Mouse (Mus musculus) neural tube, embryonic 13.5 days (tissue): ENCODE data around the gene Etnk2. TPM values are rescaled to one million over a fixed set of nuclear protein-coding genes. Genes with fewer than 3 reads are reported as not detected.

ENCODE experiments used
- ATAC-seq: fragments of 200-750 bp; cut with Nextera tagmentation; 2 replicates; pipeline ENCODE4 v1.8.0; 2017; ENCODE audit warnings: low read depth, mild to moderate bottlenecking, moderate TSS enrichment, moderate library complexity
- H3K27ac ChIP-seq: fragments of 300-500 bp; sonication (generic); replicated peaks from 2 replicates; pipeline ENCODE4 v1.5.1; 2015; ENCODE audit warnings: moderate library complexity, mild to moderate bottlenecking, inconsistent platforms
- H3K27me3 ChIP-seq: fragments of 300-500 bp; sonication (generic); 2 replicates; pipeline ENCODE4 v1.6.1; 2015; ENCODE audit warnings: mild to moderate bottlenecking, inconsistent platforms
- H3K36me3 ChIP-seq: fragments of 300-500 bp; sonication (generic); 2 replicates; pipeline ENCODE4 v1.6.1; 2015; ENCODE audit warnings: mild to moderate bottlenecking, inconsistent platforms
- H3K4me1 ChIP-seq: fragments of 300-500 bp; sonication (generic); replicated peaks from 2 replicates; pipeline ENCODE4 v1.6.1; 2015; ENCODE audit warnings: inconsistent platforms
- H3K4me2 ChIP-seq: fragments of 300-500 bp; sonication (generic); 2 replicates; pipeline ENCODE4 v1.6.1; 2015; ENCODE audit warnings: inconsistent platforms, mild to moderate bottlenecking, moderate library complexity
- H3K4me3 ChIP-seq: fragments of 300-500 bp; sonication (generic); 2 replicates; pipeline ENCODE4 v1.5.1; 2015; ENCODE audit warnings: mild to moderate bottlenecking, inconsistent platforms
- H3K9ac ChIP-seq: fragments of 300-500 bp; sonication (generic); 2 replicates; pipeline ENCODE4 v1.6.1; 2015; ENCODE audit warnings: moderate library complexity, mild to moderate bottlenecking, inconsistent platforms
- H3K9me3 ChIP-seq: fragments of 300-500 bp; sonication (generic); 2 replicates; pipeline ENCODE4 v1.6.1; 2016; ENCODE audit warnings: inconsistent platforms
- WGBS: fragments of 180-500 bp; shearing (Covaris S2); methylation state at CpG from one replicate; pipeline ENCODE4 v1.1.7; 2015; 5-methylcytosine and 5-hydroxymethylcytosine counted together
- polyA plus RNA-seq: library from polyadenylated mRNA; unstranded; fragments of >200 nt; fragmentation: Nextera tagmentation; extraction: Ambion mirVana; gene quantifications from 2 replicates; pipeline ENCODE4 v1.2.1, GENCODE M21; 2015

The Etnk2 gene
- polyA plus RNA-seq: 10.1 and 10.2 TPM in 2 replicates

GRCm38 (mm10) chr1:133363276-133364021 lies at the start of gene Etnk2:
Etnk2 (plus strand) TSS chr1:133363572.
- WGBS: under 1% methylated on average over 52 of the region's 52 CpGs
- H3K4me1 ChIP-seq: peaks cover 25% of the 10 kb centered on the region
- H3K36me3 ChIP-seq: no peaks in the 10 kb centered on the region
- H3K27ac ChIP-seq: peak within 1 kb of the TSS; percentile 3; the same call in 1 of the 2 replicates
- peaks cover 33% of the 10 kb centered on the region for H3K27me3 ChIP-seq
- peak within 1 kb of the TSS; percentile 87 for H3K4me2 ChIP-seq
- H3K4me3 ChIP-seq: peak within 1 kb of the TSS; percentile 60
- H3K9me3 ChIP-seq: no peaks in the 10 kb centered on the region
- peak within 1 kb of the TSS; percentile 73 for H3K9ac ChIP-seq
- ATAC-seq: peak; percentile 70

GRCm38 (mm10) chr1:133314364-133314763 lies 49.0 kb upstream of the Etnk2 start:
- no peaks in the 10 kb centered on the region for H3K27me3 ChIP-seq
- H3K4me3 ChIP-seq: no peak overlapping the region
- no peak overlapping the region for H3K4me2 ChIP-seq
- no peak for ATAC-seq
- no peak overlapping the region for H3K9ac ChIP-seq
- H3K27ac ChIP-seq: no peak overlapping the region
- H3K4me1 ChIP-seq: peaks cover 17% of the 10 kb centered on the region
- H3K36me3 ChIP-seq: no peaks in the 10 kb centered on the region
- H3K9me3 ChIP-seq: no peaks in the 10 kb centered on the region
- 24% methylated on average over 8 of the region's 8 CpGs for WGBS

GRCm38 (mm10) chr1:133315775-133316174 lies 47.6 kb upstream of the Etnk2 start:
- Histone ChIP-seq H3K9ac (no peak overlapping the region), H3K36me3 (no peaks in the 10 kb centered on the region), H3K4me2 (no peak overlapping the region), H3K27me3 (no peaks in the 10 kb centered on the region), H3K4me1 (peaks cover 17% of the 10 kb centered on the region), H3K4me3 (no peak overlapping the region), H3K27ac (no peak overlapping the region), H3K9me3 (no peaks in the 10 kb centered on the region)
- no peak for ATAC-seq
- 86% methylated on average over 6 of the region's 6 CpGs for WGBS

- no peaks in the 10 kb centered on the region for H3K36me3 ChIP-seq
- H3K4me1 ChIP-seq: peaks cover 20% of the 10 kb centered on the region
- no peak overlapping the region for H3K9ac ChIP-seq
- H3K4me2 ChIP-seq: no peak overlapping the region
- no peak for ATAC-seq
- H3K9me3 ChIP-seq: no peaks in the 10 kb centered on the region
- no peak overlapping the region for H3K4me3 ChIP-seq
- no peaks in the 10 kb centered on the region for H3K27me3 ChIP-seq
- no peak overlapping the region for H3K27ac ChIP-seq
- WGBS: 81% methylated on average over 4 of the region's 4 CpGs
Observed at GRCm38 (mm10) chr1:133316577-133316976, 46.8 kb upstream of the Etnk2 start.

- no peak for ATAC-seq
- Histone ChIP-seq H3K36me3 (no peaks in the 10 kb centered on the region), H3K27ac (no peak overlapping the region), H3K4me3 (no peak overlapping the region), H3K4me2 (no peak overlapping the region), H3K27me3 (no peaks in the 10 kb centered on the region), H3K4me1 (peaks cover 15% of the 10 kb centered on the region), H3K9me3 (no peaks in the 10 kb centered on the region), H3K9ac (no peak overlapping the region)
- WGBS: 82% methylated on average over 1 of the region's 1 CpGs
Observed at GRCm38 (mm10) chr1:133317149-133317548, 46.2 kb upstream of the Etnk2 start.

GRCm38 (mm10) chr1:133321267-133321925 lies 42.0 kb upstream of the Etnk2 start, which contains the start of gene Kiss1:
Kiss1 (plus strand) TSS chr1:133321875.
- H3K9me3 ChIP-seq: no peaks in the 10 kb centered on the region
- peaks cover 8% of the 10 kb centered on the region; the same call in 1 of the 2 replicates for H3K4me1 ChIP-seq
- H3K4me2 ChIP-seq: no peak within 1 kb of the TSS
- WGBS: 81% methylated on average over 13 of the region's 13 CpGs
- no peak for ATAC-seq
- H3K27ac ChIP-seq: no peak within 1 kb of the TSS
- H3K4me3 ChIP-seq: no peak within 1 kb of the TSS
- no peaks in the 10 kb centered on the region for H3K36me3 ChIP-seq
- no peaks in the 10 kb centered on the region for H3K27me3 ChIP-seq
- no peak within 1 kb of the TSS for H3K9ac ChIP-seq

- no peak overlapping the region for H3K4me3 ChIP-seq
- H3K9ac ChIP-seq: no peak overlapping the region
- no peak overlapping the region for H3K27ac ChIP-seq
- no peaks in the 10 kb centered on the region for H3K36me3 ChIP-seq
- H3K27me3 ChIP-seq: peaks cover 6% of the 10 kb centered on the region
- H3K9me3 ChIP-seq: no peaks in the 10 kb centered on the region
- no peak for ATAC-seq
- 39% methylated on average over 5 of the region's 5 CpGs for WGBS
- peaks cover 9% of the 10 kb centered on the region; the same call in 1 of the 2 replicates for H3K4me1 ChIP-seq
- no peak overlapping the region for H3K4me2 ChIP-seq
Observed at GRCm38 (mm10) chr1:133323333-133323732, 40.0 kb upstream of the Etnk2 start.

GRCm38 (mm10) chr1:133325951-133326350 lies 37.4 kb upstream of the Etnk2 start:
- peaks cover 26% of the 10 kb centered on the region for H3K27me3 ChIP-seq
- WGBS: 83% methylated on average over 8 of the region's 8 CpGs
- H3K9me3 ChIP-seq: no peaks in the 10 kb centered on the region
- no peak overlapping the region for H3K4me2 ChIP-seq
- no peak overlapping the region for H3K9ac ChIP-seq
- peaks cover 28% of the 10 kb centered on the region for H3K4me1 ChIP-seq
- ATAC-seq: no peak
- H3K4me3 ChIP-seq: no peak overlapping the region
- no peaks in the 10 kb centered on the region for H3K36me3 ChIP-seq
- H3K27ac ChIP-seq: no peak overlapping the region

- H3K27me3 ChIP-seq: peaks cover 26% of the 10 kb centered on the region
- no peak overlapping the region for H3K4me2 ChIP-seq
- no peaks in the 10 kb centered on the region for H3K9me3 ChIP-seq
- no peak overlapping the region for H3K27ac ChIP-seq
- no peaks in the 10 kb centered on the region for H3K36me3 ChIP-seq
- H3K4me1 ChIP-seq: peaks cover 31% of the 10 kb centered on the region
- ATAC-seq: no peak
- H3K9ac ChIP-seq: no peak overlapping the region
- H3K4me3 ChIP-seq: no peak overlapping the region
- 71% methylated on average over 5 of the region's 5 CpGs for WGBS
Observed at GRCm38 (mm10) chr1:133327094-133327493, 36.3 kb upstream of the Etnk2 start.

GRCm38 (mm10) chr1:133328299-133328795 lies 35.0 kb upstream of the Etnk2 start:
- Histone ChIP-seq H3K36me3 (no peaks in the 10 kb centered on the region), H3K27ac (no peak overlapping the region), H3K4me3 (no peak overlapping the region), H3K9ac (no peak overlapping the region), H3K4me1 (peaks cover 31% of the 10 kb centered on the region), H3K27me3 (peaks cover 26% of the 10 kb centered on the region), H3K9me3 (no peaks in the 10 kb centered on the region), H3K4me2 (no peak overlapping the region)
- WGBS: 51% methylated on average over 6 of the region's 6 CpGs
- no peak for ATAC-seq

GRCm38 (mm10) chr1:133328896-133329637 lies 34.3 kb upstream of the Etnk2 start:
- Histone ChIP-seq H3K9ac (peak overlapping the region; percentile 64), H3K27me3 (peaks cover 26% of the 10 kb centered on the region), H3K9me3 (no peaks in the 10 kb centered on the region), H3K36me3 (no peaks in the 10 kb centered on the region), H3K4me1 (peaks cover 31% of the 10 kb centered on the region), H3K4me3 (peak overlapping the region; percentile 32), H3K4me2 (peak overlapping the region; percentile 58), H3K27ac (no peak overlapping the region)
- ATAC-seq: no peak
- 8% methylated on average over 34 of the region's 34 CpGs for WGBS

- Histone ChIP-seq H3K4me3 (peak overlapping the region; percentile 32), H3K4me1 (peaks cover 31% of the 10 kb centered on the region), H3K36me3 (no peaks in the 10 kb centered on the region), H3K27me3 (peaks cover 26% of the 10 kb centered on the region), H3K27ac (no peak overlapping the region), H3K9ac (peak overlapping the region; percentile 64), H3K4me2 (peak overlapping the region; percentile 58), H3K9me3 (no peaks in the 10 kb centered on the region)
- ATAC-seq: no peak
- WGBS: 20% methylated on average over 7 of the region's 7 CpGs
Observed at GRCm38 (mm10) chr1:133329638-133329964, 33.8 kb upstream of the Etnk2 start.
